Mouse (Mus musculus) embryo, embryonic 10 days (tissue): ENCODE data around the gene Slc45a3.

ENCODE experiments used
- DNase-seq: peaks from one replicate; pipeline ENCODE4 v3.0.0-alpha.2; 2015; ENCODE audit warnings: low spot score

Gene Slc45a3

GRCm38 (mm10) chr1:131993169-131994040 is 30.6 kb downstream of the Slc45a3 start:
- no peak for DNase-seq

GRCm38 (mm10) chr1:131995062-131995461 is 32.3 kb downstream of the Slc45a3 start:
- DNase-seq = peak; percentile 78

GRCm38 (mm10) chr1:132000506-132000905 is 37.7 kb downstream of the Slc45a3 start:
- DNase-seq = no peak

- no peak for DNase-seq
These were observed 39.1 kb downstream of the Slc45a3 start for GRCm38 (mm10) chr1:132001880-132002330.

- no peak for DNase-seq
These were observed 40.3 kb downstream of the Slc45a3 start for GRCm38 (mm10) chr1:132003111-132003510.

GRCm38 (mm10) chr1:132003817-132004216 is 41.0 kb downstream of the Slc45a3 start:
- no peak for DNase-seq

GRCm38 (mm10) chr1:132004574-132005180 is 41.9 kb downstream of the Slc45a3 start:
- DNase-seq = no peak

GRCm38 (mm10) chr1:132005466-132005865 is 42.7 kb downstream of the Slc45a3 start:
- no peak for DNase-seq

GRCm38 (mm10) chr1:132006046-132006445 is 43.3 kb downstream of the Slc45a3 start:
- DNase-seq = no peak

- DNase-seq = no peak
These were observed 44.0 kb downstream of the Slc45a3 start for GRCm38 (mm10) chr1:132006721-132007120.

- DNase-seq = peak; percentile 82
These were observed 44.6 kb downstream of the Slc45a3 start, which contains the start of gene Elk4 for GRCm38 (mm10) chr1:132007282-132007815. Gene Elk4 (plus strand): TSS chr1:132007607.

- peak; percentile 87 for DNase-seq
These were observed 45.4 kb downstream of the Slc45a3 start for GRCm38 (mm10) chr1:132007828-132008827.

- DNase-seq = no peak
These were observed 46.3 kb downstream of the Slc45a3 start for GRCm38 (mm10) chr1:132008881-132009644.

- DNase-seq = no peak
These were observed 48.1 kb downstream of the Slc45a3 start for GRCm38 (mm10) chr1:132010632-132011501.

- DNase-seq = no peak
These were observed 49.0 kb downstream of the Slc45a3 start for GRCm38 (mm10) chr1:132011785-132012184.

- DNase-seq = no peak
These were observed 50.1 kb downstream of the Slc45a3 start for GRCm38 (mm10) chr1:132012861-132013260.

GRCm38 (mm10) chr1:132014800-132015199 is 52.0 kb downstream of the Slc45a3 start:
- no peak for DNase-seq

- DNase-seq = no peak
These were observed 53.9 kb downstream of the Slc45a3 start for GRCm38 (mm10) chr1:132016691-132017090.

GRCm38 (mm10) chr1:132019876-132020275 is 57.1 kb downstream of the Slc45a3 start:
- no peak for DNase-seq

GRCm38 (mm10) chr1:132022107-132022506 is 59.3 kb downstream of the Slc45a3 start:
- no peak for DNase-seq
